In genomic region chr11:53762827-53763495, GRCm38 (mm10) we compare ENCODE assay signal across 9 mouse cellular contexts. TPM values are rescaled to one million over a fixed set of nuclear protein-coding genes. Genes with fewer than 3 reads are reported as not detected.
A peak's percentile ranks its signal among the peaks of the same experiment; 100 is the strongest.
DNase-seq lines count a peak whose midpoint lies in the region; ATAC-seq and TF ChIP-seq lines count a peak whose summit lies in the region.
"Had no signal": no experiment of that assay in that cellular context is flagged by ENCODE, and none has a peak within 500 bp of the region (broad histone marks: within the 10 kb centered on the region; RNA-seq: fewer than 3 reads in every experiment).

No protein-coding gene starts in this region.

- ATAC-seq in intestine, postnatal 0 days = peak; percentile 61
- peak; percentile 4; the same call in 1 of the 2 replicates for ATAC-seq in liver, embryonic 13.5 days (ENCODE audit: low read depth)

- H3K9me3 ChIP-seq in intestine, postnatal 0 days (ENCODE audit: control insufficient read depth) = no peaks in the 10 kb centered on the region
- H3K9me3 ChIP-seq in liver, embryonic 13.5 days (replicated peaks) = no peaks in the 10 kb centered on the region

- peak overlapping the region; percentile 69 for H3K4me2 ChIP-seq in intestine, postnatal 0 days (replicated peaks; ENCODE audit: low read depth)
- peak overlapping the region; percentile 85 for H3K4me2 ChIP-seq in liver, embryonic 13.5 days

- TF ChIP-seq CTCF in intestine, postnatal 0 days (IDR thresholded peaks at IDR 0.05; ENCODE audit: low read depth) = no peak; the same call in 1 of the 2 replicates

- H3K36me3 ChIP-seq in intestine, postnatal 0 days (ENCODE audit: control insufficient read depth, insufficient read depth) = no peaks in the 10 kb centered on the region
- H3K36me3 ChIP-seq in liver, embryonic 13.5 days = no peaks in the 10 kb centered on the region

- WGBS in intestine, postnatal 0 days = 2% methylated on average over 23 of the region's 23 CpGs
- WGBS in liver, embryonic 13.5 days (ENCODE audit: insufficient replicate concordance) = 2% methylated on average over 23 of the region's 23 CpGs

- H3K4me3 ChIP-seq in intestine, postnatal 0 days (ENCODE audit: low read depth, low read length) = peak overlapping the region; percentile 29
- peak overlapping the region; percentile 57 for H3K4me3 ChIP-seq in liver, embryonic 13.5 days (replicated peaks)

- H3K4me1 ChIP-seq in intestine, postnatal 0 days (replicated peaks; ENCODE audit: control insufficient read depth, insufficient read depth, low read length) = peaks cover 25% of the 10 kb centered on the region
- H3K4me1 ChIP-seq in liver, embryonic 13.5 days (replicated peaks) = peaks cover 52% of the 10 kb centered on the region

- no peaks in the 10 kb centered on the region for H3K27me3 ChIP-seq in intestine, postnatal 0 days (replicated peaks; ENCODE audit: control insufficient read depth, insufficient read depth, low read length)
- peaks cover 24% of the 10 kb centered on the region; the same call in 1 of the 2 replicates for H3K27me3 ChIP-seq in liver, embryonic 13.5 days
- H3K27me3 ChIP-seq: Patski had no signal

- peak overlapping the region; percentile 48 for H3K9ac ChIP-seq in intestine, postnatal 0 days (ENCODE audit: low read depth, low read length)
- peak overlapping the region; percentile 65 for H3K9ac ChIP-seq in liver, embryonic 13.5 days

- DNase-seq in left cerebral cortex, adult 18-20 months (ENCODE audit: low spot score in 2 of 2) = peak; percentile 19 to 29
- DNase-seq in left cerebral cortex, adult 11 months (ENCODE audit: low spot score) = no peak
- peak; percentile 49 for DNase-seq in embryo, embryonic 10.5 days (ENCODE audit: low spot score)
- DNase-seq in heart, adult 11 months = peak; percentile 99
- DNase-seq in liver, embryonic 13.5 days = no peak
- DNase-seq in natural killer cell, adult 2 months (ENCODE audit: low spot score in 2 of 2) = peak; percentile 40 to 46
- peak; percentile 95 for DNase-seq in testis, postnatal 10 days (ENCODE audit: low spot score)

- H3K27ac ChIP-seq in intestine, postnatal 0 days (ENCODE audit: low read depth, low read length) = peak overlapping the region; percentile 99
- peak overlapping the region; percentile 76 for H3K27ac ChIP-seq in liver, embryonic 13.5 days

RNA-seq across cellular contexts. Expression of gene Irf1, which starts 6.9 kb away (rescaled TPM):
- 1 to 10 TPM; 7.8 to 8.3 TPM for total RNA-seq in left cerebral cortex, adult 18-20 months (2021)
- 64.3 and 76.1 TPM in 2 replicates for polyA plus RNA-seq in intestine, postnatal 0 days (2015; fragmentation: Nextera tagmentation; extraction: Ambion mirVana)
- 6.7 and 8.1 TPM in 2 replicates for polyA plus RNA-seq in liver, embryonic 13.5 days (2015; fragmentation: Nextera tagmentation; extraction: Ambion mirVana)

RNA-seq across cellular contexts. Expression of gene Gm17334, which starts 10.0 kb away (rescaled TPM):
- under 1 TPM; 0.63 to 0.84 TPM for total RNA-seq in left cerebral cortex, adult 18-20 months (2021)
- polyA plus RNA-seq in intestine, postnatal 0 days (2015; fragmentation: Nextera tagmentation; extraction: Ambion mirVana) = 0.17 and 0.67 TPM in 2 replicates
- not detected in 2 replicates for polyA plus RNA-seq in liver, embryonic 13.5 days (2015; fragmentation: Nextera tagmentation; extraction: Ambion mirVana)

RNA-seq across cellular contexts. Expression of gene Il5, which starts 42.4 kb away (rescaled TPM):
- total RNA-seq in left cerebral cortex, adult 18-20 months (2021) = not detected
- not detected in 2 replicates for polyA plus RNA-seq in intestine, postnatal 0 days (2015; fragmentation: Nextera tagmentation; extraction: Ambion mirVana)
- polyA plus RNA-seq in liver, embryonic 13.5 days (2015; fragmentation: Nextera tagmentation; extraction: Ambion mirVana) = not detected in 2 replicates
- polyA plus RNA-seq: Patski had no signal

RNA-seq across cellular contexts. Expression of gene Rad50, which starts 55.8 kb away (rescaled TPM):
- total RNA-seq in left cerebral cortex, adult 18-20 months (2021) = 10 to 100 TPM; 11.1 to 13.1 TPM
- 15.6 and 19.3 TPM in 2 replicates for polyA plus RNA-seq in intestine, postnatal 0 days (2015; fragmentation: Nextera tagmentation; extraction: Ambion mirVana)
- 19.5 and 24.1 TPM in 2 replicates for polyA plus RNA-seq in liver, embryonic 13.5 days (2015; fragmentation: Nextera tagmentation; extraction: Ambion mirVana)

Comparison
In these comparisons a context has a peak if more than half of its experiments do, and no peak if none do; other contexts are left out.
1. DNase-seq: peak in left cerebral cortex, adult 18-20 months (2 of 2), embryo, embryonic 10.5 days (single experiment), heart, adult 11 months (single experiment), natural killer cell, adult 2 months (2 of 2) and testis, postnatal 10 days (single experiment); none in left cerebral cortex, adult 11 months (single experiment) and liver, embryonic 13.5 days (single experiment).